Mouse (Mus musculus): ENCODE data around the gene Vnn1.

DNA sequence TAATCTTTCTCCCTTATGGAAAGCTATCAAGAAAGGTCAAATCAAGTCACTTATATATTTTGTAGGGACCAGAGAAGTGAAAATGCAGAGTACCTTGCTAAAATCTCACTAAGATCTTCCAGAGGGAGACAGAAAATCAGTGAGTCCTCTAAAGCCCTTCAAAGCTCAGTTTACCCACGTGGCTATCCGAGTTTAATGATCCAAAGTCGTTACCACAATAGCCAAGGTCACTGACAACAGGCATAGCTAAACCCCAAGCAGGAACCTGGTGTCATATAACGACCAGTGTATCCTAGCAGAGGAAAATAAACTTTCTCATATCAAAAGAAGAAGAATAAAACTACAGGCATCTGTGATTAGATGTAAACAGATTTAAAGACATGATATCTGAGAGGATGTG, 43.1 kb downstream of the Vnn1 start:
- TF ChIP-seq CTCF (IDR thresholded peaks at IDR 0.05; ENCODE audit: low read depth), result no peak
- TF ChIP-seq EP300 (IDR thresholded peaks at IDR 0.05; ENCODE audit: low read depth), result no peak

Measured in liver, embryonic 14.5 days (tissue).